Mouse (Mus musculus) cerebellum, postnatal 14 days (tissue): ENCODE measurements at regions not wholly inside any gene's neighbourhood (a gene's known extent, or its start where the extent isn't known, plus 50 kb on each side); places are given as distances from the start of the nearest gene placed in this dataset.

ENCODE experiments used
- DNase-seq, 2 experiments: peaks; one replicate each; pipeline ENCODE4 v3.0.0; 2021; ENCODE audit warnings: mixed read lengths in 2 of 2

GRCm38 (mm10) chr2:133614672-133615071 lies 62.7 kb downstream of the Bmp2 start:
- peak; percentile 31 to 37 for DNase-seq

GRCm38 (mm10) chr2:133615299-133615698 lies 63.3 kb downstream of the Bmp2 start:
- no peak for DNase-seq

DNA sequence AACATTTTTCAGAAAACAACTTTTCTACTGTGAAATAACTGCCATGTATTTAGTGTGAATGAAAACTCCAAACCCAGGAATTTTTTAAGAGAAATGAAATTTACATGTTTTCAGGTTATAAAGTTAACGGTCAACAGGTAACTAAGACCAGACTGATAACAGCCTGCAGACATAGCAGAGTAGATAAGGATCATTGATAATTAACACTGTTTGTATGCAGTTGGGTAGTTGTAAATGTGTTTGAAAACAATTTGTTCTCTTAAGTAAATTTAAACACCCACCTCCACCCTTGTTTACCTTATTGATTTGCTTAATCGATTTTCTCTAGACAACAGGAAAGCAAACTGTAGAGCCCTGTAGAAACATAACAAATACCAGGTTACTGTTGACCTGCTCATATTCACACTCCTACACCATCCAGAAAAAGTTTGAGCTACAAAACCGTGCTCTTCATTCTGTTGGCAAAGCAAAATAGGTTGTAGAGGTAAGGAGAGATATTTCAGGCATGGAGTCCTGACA lies 65.4 kb downstream of the Bmp2 start:
- DNase-seq: no peak

- DNase-seq: no peak
Observed at GRCm38 (mm10) chr2:133622523-133622922, 70.6 kb downstream of the Bmp2 start.

DNA sequence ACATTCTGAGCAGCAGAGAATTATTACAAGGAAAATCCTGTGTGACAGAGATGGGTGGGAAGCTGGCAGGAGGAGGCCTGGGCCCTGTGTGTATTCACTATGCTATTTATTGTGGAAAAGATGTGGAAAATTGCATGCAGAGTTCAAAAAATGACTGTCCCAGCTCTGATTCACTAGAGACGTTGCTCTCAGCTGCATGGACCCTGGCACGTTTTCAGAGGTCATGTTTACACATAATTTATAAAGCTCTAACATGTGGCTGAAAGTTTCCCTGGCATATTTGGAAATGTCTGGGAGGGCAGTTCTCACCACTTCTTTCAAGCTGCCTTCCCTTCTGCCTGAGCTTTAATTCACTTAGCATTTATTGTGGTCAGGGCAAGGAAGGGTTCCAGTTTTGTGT lies 73.6 kb downstream of the Bmp2 start:
- no peak for DNase-seq

DNA sequence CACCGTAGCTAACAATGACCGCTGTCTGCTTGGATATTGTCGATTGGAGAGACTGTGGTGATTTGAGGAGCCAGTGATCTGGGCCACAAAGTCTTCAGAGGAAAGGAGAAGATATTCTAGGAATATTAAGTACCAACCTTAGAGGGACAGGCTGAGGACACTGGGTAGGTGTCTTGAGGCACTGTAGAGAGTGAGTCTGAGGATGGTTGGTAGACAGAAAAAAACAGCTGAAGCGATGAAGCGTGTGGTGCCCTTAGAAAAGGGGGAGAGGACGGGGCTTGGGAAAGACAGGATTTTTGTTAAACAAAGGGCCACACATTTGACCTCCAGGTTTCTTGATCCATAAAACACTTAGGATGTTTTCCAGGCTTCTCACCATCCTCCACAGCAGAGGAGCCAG lies 76.9 kb downstream of the Bmp2 start:
- no peak for DNase-seq

DNA sequence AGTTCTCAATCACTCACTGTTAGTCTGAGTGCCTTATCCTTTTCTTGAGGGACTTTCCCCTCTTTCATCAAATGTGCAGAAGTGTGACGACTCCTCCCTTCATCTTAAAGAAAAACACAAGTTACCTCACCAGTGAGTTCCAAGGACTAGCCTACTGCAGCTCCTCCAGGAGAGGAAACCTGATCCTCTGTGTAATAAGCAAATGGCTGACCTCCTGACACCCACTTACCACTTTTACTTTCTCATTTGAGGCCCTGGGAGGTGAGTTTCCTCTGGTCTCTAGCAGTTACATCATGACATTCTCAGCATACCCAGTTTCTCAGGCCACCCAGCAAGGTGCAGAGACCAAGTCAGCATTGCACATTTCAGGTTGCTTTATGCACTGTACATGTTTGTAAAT lies 83.5 kb downstream of the Bmp2 start:
- no peak for DNase-seq

GRCm38 (mm10) chr2:133649874-133650481 lies 98.0 kb downstream of the Bmp2 start:
- no peak for DNase-seq

- no peak for DNase-seq
Observed at GRCm38 (mm10) chr2:133666331-133667054, 114.5 kb downstream of the Bmp2 start.

GRCm38 (mm10) chr2:133667055-133667395 lies 115.1 kb downstream of the Bmp2 start:
- DNase-seq: no peak

GRCm38 (mm10) chr2:133669821-133670220 lies 117.9 kb downstream of the Bmp2 start:
- peak; percentile 66 to 67 for DNase-seq

DNA sequence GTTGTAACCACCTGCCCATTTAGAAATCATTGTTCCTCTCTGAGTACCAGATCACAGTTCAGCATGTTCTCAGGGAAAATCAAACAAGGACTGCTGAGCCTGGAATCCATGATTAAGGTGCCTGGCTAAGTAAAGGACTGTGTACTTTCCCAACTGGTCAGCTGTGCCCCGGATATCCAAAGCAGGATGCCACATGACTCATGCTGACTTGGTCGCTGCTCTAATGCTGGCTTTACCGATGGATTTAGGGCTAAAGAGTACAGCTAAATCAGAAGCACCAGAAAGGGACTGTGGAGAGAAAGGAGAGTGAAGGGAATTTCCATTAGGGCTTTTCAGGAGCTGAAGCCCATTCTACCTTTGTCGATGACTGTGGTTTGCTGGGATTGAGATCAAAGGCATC lies 119.6 kb downstream of the Bmp2 start:
- DNase-seq: no peak

DNA sequence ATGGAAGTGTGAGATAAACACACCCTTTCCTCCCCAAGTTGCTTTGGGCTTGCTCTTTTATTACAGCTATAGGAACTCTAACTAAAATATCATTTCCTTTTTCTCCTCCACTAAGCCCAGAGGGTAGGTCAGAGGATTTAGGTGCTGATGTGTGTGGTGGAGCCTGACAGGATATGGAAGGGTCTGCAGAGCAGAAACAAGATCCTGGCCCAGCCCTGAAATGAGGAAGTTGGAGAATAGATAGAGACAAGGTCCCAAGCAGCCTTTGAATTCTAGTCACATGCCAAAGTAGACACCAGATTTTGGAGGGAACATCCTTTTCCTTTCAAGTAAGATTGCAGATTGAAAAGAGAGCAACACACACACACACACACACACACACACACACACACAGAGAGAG lies 132.4 kb downstream of the Bmp2 start:
- no peak for DNase-seq

GRCm38 (mm10) chr2:133688121-133688787 lies 136.3 kb downstream of the Bmp2 start:
- no peak for DNase-seq

- no peak for DNase-seq
Observed at GRCm38 (mm10) chr2:133688788-133689155, 136.8 kb downstream of the Bmp2 start.

GRCm38 (mm10) chr2:133708735-133709584 lies 157.0 kb downstream of the Bmp2 start:
- peak; percentile 5 to 26 for DNase-seq

DNA sequence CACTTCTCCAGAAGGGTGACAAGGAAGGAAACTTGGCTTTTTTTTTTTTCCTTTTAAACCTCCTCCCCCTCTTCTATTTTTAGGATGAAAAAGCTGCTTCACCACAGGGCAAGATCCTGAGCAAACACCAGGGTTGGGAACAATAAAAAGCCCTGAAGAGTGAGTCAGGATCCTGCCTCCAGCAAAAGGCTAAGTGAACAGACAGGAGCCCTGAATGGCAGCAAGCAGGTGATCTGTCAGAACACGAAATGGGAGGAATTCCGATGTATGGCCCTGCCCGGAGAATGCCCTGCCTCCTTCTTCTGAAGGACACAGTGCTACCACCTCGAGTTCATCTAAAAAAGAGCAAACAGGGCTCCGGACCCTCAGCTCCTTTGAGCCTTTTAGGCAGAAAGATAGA lies 164.3 kb downstream of the Bmp2 start:
- DNase-seq: no peak

DNA sequence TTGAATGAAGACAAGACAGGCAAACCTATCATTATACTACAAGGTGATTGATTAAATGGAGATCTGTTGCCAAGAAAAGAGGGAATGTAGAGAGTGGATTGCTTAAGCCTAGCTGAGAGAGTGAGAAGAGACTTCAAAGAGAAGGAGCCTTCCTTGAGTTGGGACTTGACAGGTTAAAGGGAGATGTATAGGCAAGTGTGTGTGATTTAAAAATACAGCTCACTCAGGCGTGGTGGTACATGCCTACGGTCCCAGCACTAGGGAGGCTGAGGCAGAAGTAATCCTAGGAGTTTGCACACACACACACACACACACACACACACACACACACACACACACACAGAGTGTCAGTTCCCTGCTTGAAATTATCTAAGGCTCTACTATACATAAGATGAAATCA lies 165.1 kb downstream of the Bmp2 start:
- DNase-seq: no peak

- DNase-seq: peak; percentile 22 to 30
Observed at GRCm38 (mm10) chr2:133724310-133724709, 172.4 kb downstream of the Bmp2 start.

DNA sequence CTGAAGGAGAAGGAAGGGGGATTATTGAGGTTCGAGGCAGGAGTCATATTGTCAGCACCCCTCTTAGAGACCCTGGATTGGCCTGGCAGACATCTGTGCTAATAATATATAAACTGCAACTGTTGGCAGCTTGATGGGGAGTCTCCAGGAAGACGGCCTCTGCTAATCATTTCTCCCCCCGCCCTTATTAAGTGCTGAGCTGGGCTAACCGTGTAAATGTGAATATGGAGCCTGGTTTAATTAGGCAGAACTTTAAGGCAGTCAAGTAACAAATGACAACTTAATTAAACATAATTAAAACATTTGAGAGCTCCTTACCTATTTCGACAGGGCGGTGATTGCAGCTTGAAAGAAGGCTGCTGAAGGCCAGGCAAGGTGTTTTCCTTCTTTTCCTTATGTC lies 172.8 kb downstream of the Bmp2 start:
- no peak for DNase-seq

- no peak for DNase-seq
Observed at GRCm38 (mm10) chr2:133734469-133735225, 182.7 kb downstream of the Bmp2 start.

- no peak for DNase-seq
Observed at GRCm38 (mm10) chr2:133738839-133739430, 187.0 kb downstream of the Bmp2 start.
